Mouse (Mus musculus): ENCODE data around the gene Acot12.

Gene Acot12

DNA sequence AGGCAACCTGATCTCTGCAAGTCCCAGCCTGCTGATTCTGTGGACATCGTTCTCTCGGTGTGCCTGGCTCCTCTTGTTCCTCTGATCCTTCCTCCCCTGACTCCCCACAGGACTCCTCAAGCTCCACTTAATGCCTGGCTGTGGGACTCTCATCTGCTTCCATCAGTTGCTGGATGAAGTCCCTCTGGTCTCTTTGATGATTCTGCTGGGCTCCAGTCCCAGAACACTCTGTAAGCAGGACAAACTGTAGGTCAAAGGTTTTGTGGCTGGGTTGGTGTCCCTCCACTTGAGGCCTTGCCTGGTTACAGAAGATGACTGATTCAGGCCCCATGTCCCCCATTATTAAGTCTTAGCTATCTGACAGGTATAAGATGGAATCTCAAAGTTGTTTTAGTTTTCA lies 84.8 kb downstream of the Acot12 start:
- DNase-seq (ENCODE audit: low read depth) = no peak

GRCm38 (mm10) chr13:91827876-91828275 lies 86.6 kb downstream of the Acot12 start:
- DNase-seq (ENCODE audit: low read depth) = no peak
